Mouse (Mus musculus) kidney, embryonic 15.5 days (tissue): Measurements from ENCODE around the gene Laptm5. TPM values are rescaled to one million over a fixed set of nuclear protein-coding genes. Genes with fewer than 3 reads are reported as not detected.

ENCODE experiments used
- ATAC-seq: fragments of 200-750 bp; cut with Nextera tagmentation; replicated peaks from 2 replicates; pipeline ENCODE4 v1.8.0; 2017; ENCODE audit warnings: moderate TSS enrichment; ENCODE audit not compliant: low FRiP score
- H3K27ac ChIP-seq: fragments of 300-500 bp; sonication (generic); 2 replicates; pipeline ENCODE4 v1.5.1; 2015; ENCODE audit warnings: mild to moderate bottlenecking, inconsistent platforms
- H3K27me3 ChIP-seq: fragments of 300-500 bp; sonication (generic); 2 replicates; pipeline ENCODE4 v1.6.1; 2015; ENCODE audit warnings: inconsistent platforms
- H3K36me3 ChIP-seq: fragments of 300-500 bp; sonication (generic); 2 replicates; pipeline ENCODE4 v1.6.1; 2015; ENCODE audit warnings: inconsistent platforms
- H3K4me1 ChIP-seq: fragments of 300-500 bp; sonication (generic); 2 replicates; pipeline ENCODE4 v1.6.1; 2015; ENCODE audit warnings: inconsistent platforms
- H3K4me2 ChIP-seq: fragments of 300-500 bp; sonication (generic); 2 replicates; pipeline ENCODE4 v1.6.1; 2015; ENCODE audit warnings: moderate library complexity, mild to moderate bottlenecking, inconsistent platforms
- H3K4me3 ChIP-seq: fragments of 300-500 bp; sonication (generic); replicated peaks from 2 replicates; pipeline ENCODE4 v1.5.1; 2015; ENCODE audit warnings: mild to moderate bottlenecking, inconsistent platforms
- H3K9ac ChIP-seq: fragments of 300-500 bp; sonication (generic); 2 replicates; pipeline ENCODE4 v1.6.1; 2015; ENCODE audit warnings: mild to moderate bottlenecking, inconsistent platforms
- H3K9me3 ChIP-seq: fragments of 300-500 bp; sonication (generic); replicated peaks from 2 replicates; pipeline ENCODE4 v1.6.1; 2016; ENCODE audit warnings: inconsistent platforms
- WGBS: fragments of 180-500 bp; shearing (Covaris S2); methylation state at CpG from one replicate; pipeline ENCODE4 v1.1.7; 2015; ENCODE audit warnings: mixed read lengths; 5-methylcytosine and 5-hydroxymethylcytosine counted together
- polyA plus RNA-seq: library from polyadenylated mRNA; unstranded; fragments of >200 nt; fragmentation: Nextera tagmentation; extraction: Ambion mirVana; gene quantifications from 2 replicates; pipeline ENCODE4 v1.2.1, GENCODE M21; 2015

The Laptm5 gene
- polyA plus RNA-seq, 1 experiment from 2014 or later, result 28.9 TPM

GRCm38 (mm10) chr4:130973332-130974263 lies 60.7 kb downstream of the Laptm5 start:
- no peak overlapping the region for H3K9ac ChIP-seq
- 0 out of 2 replicates have a peak, but pooled peaks cover 5% of the 10 kb centered on the region for H3K9me3 ChIP-seq
- H3K4me3 ChIP-seq, result no peak overlapping the region
- H3K27me3 ChIP-seq, result no peaks in the 10 kb centered on the region
- no peak overlapping the region for H3K27ac ChIP-seq
- no peak for ATAC-seq
- H3K36me3 ChIP-seq, result no peaks in the 10 kb centered on the region
- no peak overlapping the region for H3K4me2 ChIP-seq
- 76% methylated on average over 19 of the region's 19 CpGs for WGBS
- no peaks in the 10 kb centered on the region for H3K4me1 ChIP-seq

- H3K36me3 ChIP-seq, result no peaks in the 10 kb centered on the region
- no peak for ATAC-seq
- no peak overlapping the region for H3K4me2 ChIP-seq
- H3K9ac ChIP-seq, result no peak overlapping the region
- H3K4me1 ChIP-seq, result no peaks in the 10 kb centered on the region
- H3K27ac ChIP-seq, result no peak overlapping the region
- H3K4me3 ChIP-seq, result no peak overlapping the region
- 65% methylated on average over 3 of the region's 3 CpGs for WGBS
- H3K27me3 ChIP-seq, result no peaks in the 10 kb centered on the region
- no peaks in the 10 kb centered on the region for H3K9me3 ChIP-seq
Measured at GRCm38 (mm10) chr4:130978981-130979380, 66.1 kb downstream of the Laptm5 start.

GRCm38 (mm10) chr4:130984416-130985182 lies 71.7 kb downstream of the Laptm5 start:
- no peaks in the 10 kb centered on the region for H3K4me1 ChIP-seq
- no peak for ATAC-seq
- H3K4me3 ChIP-seq, result no peak overlapping the region
- H3K9ac ChIP-seq, result no peak overlapping the region
- 58% methylated on average over 17 of the region's 17 CpGs for WGBS
- H3K4me2 ChIP-seq, result no peak overlapping the region
- no peak overlapping the region for H3K27ac ChIP-seq
- no peaks in the 10 kb centered on the region for H3K9me3 ChIP-seq
- H3K27me3 ChIP-seq, result no peaks in the 10 kb centered on the region
- no peaks in the 10 kb centered on the region for H3K36me3 ChIP-seq

Other genes with a start within 250 kb of the Laptm5 start
- gene Pum1, start 249.8 kb upstream of the Laptm5 start, polyA plus RNA-seq, result 93.3 and 101 TPM in 2 replicates
- 22.3 and 26.5 TPM in 2 replicates for gene Sdc3, start 120.6 kb upstream of the Laptm5 start, polyA plus RNA-seq
- 0.49 and 0.84 TPM in 2 replicates for gene Matn1, start 31.3 kb downstream of the Laptm5 start, polyA plus RNA-seq